Mouse (Mus musculus) CH12.LX (cell line): Measurements from ENCODE around the gene Rab1b. TPM values are rescaled to one million over a fixed set of nuclear protein-coding genes. Genes with fewer than 3 reads are reported as not detected.
A peak's percentile ranks its signal among the peaks of the same experiment; 100 is the strongest.
"Not testable (repeated sequence)": the region's sequence is repeated elsewhere in the genome, so short reads cannot be mapped to it uniquely, and the experiment has no call there.

Experiments used
- DNase-seq: peaks from one replicate; pipeline ENCODE4 v3.0.0-alpha.2; 2013; ENCODE audit errors: extremely low read depth
- H3K27ac ChIP-seq: 2 replicates; pipeline ENCODE4 v1.5.1; 2012; ENCODE audit warnings: low read depth, mild to moderate bottlenecking, control low read depth, moderate library complexity; ENCODE audit not compliant: insufficient read depth
- H3K27me3 ChIP-seq: replicated peaks from 2 replicates; pipeline ENCODE3; 2012; ENCODE audit warnings: inconsistent platforms
- H3K36me3 ChIP-seq, 2 experiments: replicated peaks in 1 of 2; 2 replicates each; pipeline versions ENCODE3 to v1.6.1; 2012; ENCODE audit warnings: inconsistent platforms in 1 of 2, low read length in 1 of 2, mild to moderate bottlenecking in 1 of 2, mixed read lengths in 1 of 2, moderate library complexity in 1 of 2; ENCODE audit not compliant: control insufficient read depth in 1 of 2, insufficient read depth in 1 of 2
- H3K4me1 ChIP-seq, 2 experiments: 2 replicates each; pipeline ENCODE4 v1.6.1; 2012; ENCODE audit warnings: inconsistent platforms in 1 of 2, moderate library complexity in 1 of 2; ENCODE audit not compliant: insufficient read depth in 2 of 2, control insufficient read depth in 1 of 2
- H3K4me2 ChIP-seq: 2 replicates; pipeline ENCODE4 v1.6.1; 2012; ENCODE audit warnings: low read depth, mild to moderate bottlenecking, control low read depth; ENCODE audit not compliant: poor library complexity, insufficient read depth, severe bottlenecking
- H3K4me3 ChIP-seq, 3 experiments: fragments of 150-350 bp in 1 of 3; sonication (generic) in 1 of 3; replicated peaks in 1 of 3; 2 replicates each; pipeline versions ENCODE3 to v1.5.1; 2011 to 2012; ENCODE audit warnings: low read depth in 2 of 3, low read length in 2 of 3, mild to moderate bottlenecking in 2 of 3, moderate library complexity in 2 of 3, control low read depth in 1 of 3, improper control_type of control experiment in 1 of 3, inconsistent platforms in 1 of 3, mixed read lengths in 1 of 3; ENCODE audit not compliant: poor library complexity in 1 of 3
- H3K79me2 ChIP-seq: replicated peaks from 2 replicates; pipeline ENCODE4 v1.6.1; 2012; ENCODE audit warnings: mild to moderate bottlenecking, moderate library complexity; ENCODE audit not compliant: control insufficient read depth, poor library complexity, insufficient read depth, severe bottlenecking; ENCODE audit errors: extremely low read depth
- H3K9ac ChIP-seq: 2 replicates; pipeline ENCODE4 v1.6.1; 2012; ENCODE audit warnings: low read depth, mild to moderate bottlenecking, control low read depth, moderate library complexity; ENCODE audit not compliant: insufficient read depth
- H3K9me3 ChIP-seq: replicated peaks from 2 replicates; pipeline ENCODE3; 2012; ENCODE audit warnings: low read length, inconsistent platforms, mixed read lengths
- BHLHE40 ChIP-seq: IDR thresholded peaks from 2 replicates; pipeline ENCODE4 v1.6.1; 2011; ENCODE audit warnings: mild to moderate bottlenecking, low read depth, low read length, improper control_type of control experiment
- E2F4 ChIP-seq: IDR thresholded peaks from 2 replicates; pipeline ENCODE4 v1.6.1; 2011; ENCODE audit warnings: low read depth, low read length, improper control_type of control experiment; ENCODE audit not compliant: insufficient replicate concordance
- ELF1 ChIP-seq: IDR thresholded peaks from 2 replicates; pipeline ENCODE4 v1.6.1; 2014; ENCODE audit warnings: low read depth, mild to moderate bottlenecking, inconsistent platforms, low read length, improper control_type of control experiment
- EP300 ChIP-seq: IDR thresholded peaks from 2 replicates; pipeline ENCODE4 v1.6.1; 2011; ENCODE audit warnings: low read length, improper control_type of control experiment
- ETS1 ChIP-seq: conservative IDR thresholded peaks from 2 replicates; pipeline ENCODE4 v1.6.1; 2012; ENCODE audit warnings: low read depth, mild to moderate bottlenecking, inconsistent platforms, low read length, improper control_type of control experiment, moderate library complexity
- HCFC1 ChIP-seq: IDR thresholded peaks from 2 replicates; pipeline ENCODE4 v1.6.1; 2012; ENCODE audit warnings: low read depth, mild to moderate bottlenecking, inconsistent platforms, low read length, improper control_type of control experiment
- IRF4 ChIP-seq: IDR thresholded peaks from 2 replicates; pipeline ENCODE4 v1.6.1; 2014; ENCODE audit warnings: low read depth, mild to moderate bottlenecking, inconsistent platforms, low read length, improper control_type of control experiment
- MAX ChIP-seq: IDR thresholded peaks from 2 replicates; pipeline ENCODE4 v1.6.1; 2011; ENCODE audit warnings: low read length, improper control_type of control experiment
- MAZ ChIP-seq: IDR thresholded peaks from 2 replicates; pipeline ENCODE4 v1.6.1; 2012; ENCODE audit warnings: low read depth, mild to moderate bottlenecking, inconsistent platforms, low read length, improper control_type of control experiment, moderate library complexity
- MEF2A ChIP-seq: IDR thresholded peaks from 2 replicates; pipeline ENCODE4 v1.6.1; 2014; ENCODE audit warnings: low read depth, mild to moderate bottlenecking, inconsistent platforms, low read length, improper control_type of control experiment, borderline replicate concordance
- MXI1 ChIP-seq: IDR thresholded peaks from 2 replicates; pipeline ENCODE4 v1.6.1; 2011; ENCODE audit warnings: mild to moderate bottlenecking, low read depth, low read length, improper control_type of control experiment
- NRF1 ChIP-seq: IDR thresholded peaks from 2 replicates; pipeline ENCODE4 v1.6.1; 2014; ENCODE audit warnings: low read depth, mild to moderate bottlenecking, inconsistent platforms, low read length, improper control_type of control experiment, moderate library complexity
- PAX5 ChIP-seq: IDR thresholded peaks from 2 replicates; pipeline ENCODE4 v1.6.1; 2012; ENCODE audit warnings: low read length, inconsistent platforms, mixed read lengths
- POLR2A ChIP-seq: IDR thresholded peaks from 2 replicates; pipeline ENCODE4 v1.6.1; 2011; ENCODE audit warnings: low read depth, mild to moderate bottlenecking, improper control_type of control experiment, low read length
- POLR2AphosphoS2 ChIP-seq: IDR thresholded peaks from 2 replicates; pipeline ENCODE4 v1.6.1; 2011; ENCODE audit warnings: low read depth, low read length, improper control_type of control experiment
- RAD21 ChIP-seq: IDR thresholded peaks from 2 replicates; pipeline ENCODE4 v1.6.1; 2011; ENCODE audit warnings: low read depth, mild to moderate bottlenecking, low read length, improper control_type of control experiment, moderate library complexity
- RCOR1 ChIP-seq: conservative IDR thresholded peaks from 2 replicates; pipeline ENCODE4 v1.6.1; 2012; ENCODE audit warnings: low read depth, mild to moderate bottlenecking, inconsistent platforms, low read length, improper control_type of control experiment
- TCF12 ChIP-seq: IDR thresholded peaks from 2 replicates; pipeline ENCODE4 v1.6.1; 2014; ENCODE audit warnings: low read depth, mild to moderate bottlenecking, inconsistent platforms, low read length, improper control_type of control experiment
- UBTF ChIP-seq: IDR thresholded peaks from 2 replicates; pipeline ENCODE4 v1.6.1; 2012; ENCODE audit warnings: low read depth, mild to moderate bottlenecking, inconsistent platforms, low read length, improper control_type of control experiment, moderate library complexity
- USF1 ChIP-seq: IDR thresholded peaks from 2 replicates; pipeline ENCODE4 v1.6.1; 2014; ENCODE audit warnings: low read depth, mild to moderate bottlenecking, inconsistent platforms, low read length, improper control_type of control experiment
- USF2 ChIP-seq: conservative IDR thresholded peaks from 2 replicates; pipeline ENCODE4 v1.6.1; 2011; ENCODE audit warnings: low read depth, low read length, improper control_type of control experiment
- ZC3H11A ChIP-seq: IDR thresholded peaks from 2 replicates; pipeline ENCODE4 v1.6.1; 2012; ENCODE audit warnings: low read depth, mild to moderate bottlenecking, inconsistent platforms, low read length, improper control_type of control experiment
- ZMIZ1 ChIP-seq: IDR thresholded peaks from 2 replicates; pipeline ENCODE4 v1.6.1; 2012; ENCODE audit warnings: low read depth, mild to moderate bottlenecking, inconsistent platforms, low read length, improper control_type of control experiment
- ZNF384 ChIP-seq: IDR thresholded peaks from 2 replicates; pipeline ENCODE4 v1.6.1; 2012; ENCODE audit warnings: low read depth, low read length, improper control_type of control experiment, inconsistent platforms
- dilution Hi-C: fragments of 300-500 bp; cut with MboI; formaldehyde crosslinking; loops from 2 replicates; pipeline ENCODE4 v1.14.3; 2020; ENCODE audit warnings: low sequenced_read_pairs; ENCODE audit not compliant: extremely low pct_unique_long_range_greater_than_20kb, extremely low pct_ligation_motif_present
- in situ Hi-C: fragments of 300-500 bp; cut with MboI; formaldehyde crosslinking; loops from 3 replicates; pipeline ENCODE4 v1.14.3; 2019; ENCODE audit warnings: low sequenced_read_pairs, low pct_ligation_motif_present, low pct_unique_long_range_greater_than_20kb, mixed read lengths
- polyA plus RNA-seq: library from polyadenylated mRNA; unstranded; fragments of >175 nt; gene quantifications from 2 replicates; pipeline ENCODE4 v1.2.1, GENCODE M21; 2012; ENCODE audit warnings: low read depth; ENCODE audit not compliant: insufficient read length
- total RNA-seq, 2 experiments: library from RNA; depleted of rRNA; stranded (reverse); fragments of 300-350 nt in 1 of 2; fragments of >200 nt in 1 of 2; gene quantifications; 2 replicates each; pipeline ENCODE4 v1.2.3; 2012 to 2014

Rab1b gene
- total and polyA plus RNA-seq, 3 experiments = 78.4 to 88.3 (median 87.1) TPM

DNA sequence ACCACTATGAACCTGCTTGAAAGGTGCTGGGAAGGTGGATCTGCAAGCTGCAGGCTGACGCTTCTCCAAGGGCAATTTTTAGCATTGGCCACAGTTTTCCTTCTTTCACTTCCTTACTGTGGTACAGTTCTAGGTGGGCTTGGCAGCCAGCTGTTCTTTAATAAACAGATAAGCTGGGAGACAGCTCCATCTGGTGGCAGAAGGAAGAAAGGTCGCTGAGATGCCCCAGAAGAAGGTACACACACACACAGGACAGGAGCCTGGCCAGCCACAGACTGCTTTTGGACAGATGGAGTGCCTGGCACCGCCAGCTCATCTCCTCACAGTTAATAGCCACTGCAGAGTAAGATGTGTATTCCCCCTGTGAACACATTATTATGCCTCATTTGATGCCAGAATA, 44.5 kb upstream of the Rab1b start (continued):
- TF ChIP-seq MAZ (no peak), ZNF384 (no peak), ELF1 (peak; percentile 38; the same call in 1 of the 2 replicates), USF2 (no peak), NRF1 (no peak), PAX5 (no peak), POLR2A (no peak), IRF4 (peak; percentile 73), ZMIZ1 (no peak), MAX (peak; percentile 29; the same call in 1 of the 2 replicates)

DNA sequence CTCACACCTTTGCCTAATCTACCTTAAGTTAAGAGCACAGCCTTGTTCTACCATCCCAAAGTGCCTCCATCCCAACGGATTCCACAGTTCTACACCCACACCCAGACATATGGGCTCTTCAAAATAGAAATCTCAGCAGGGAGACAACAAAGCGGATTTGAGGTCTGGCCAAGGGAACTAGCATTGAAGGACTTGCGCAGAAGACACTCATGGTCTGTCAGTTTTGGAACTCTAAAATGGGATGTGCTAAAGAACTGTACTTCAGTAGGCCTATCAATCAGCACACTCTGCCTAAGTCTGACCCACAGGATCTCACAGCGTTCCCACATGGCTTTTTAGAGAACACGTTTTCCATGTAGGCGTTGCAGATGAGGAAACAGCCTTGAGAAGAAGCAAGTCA, 43.5 kb upstream of the Rab1b start:
- Histone ChIP-seq H3K79me2 (no peaks in the 10 kb centered on the region), H3K27me3 (no peaks in the 10 kb centered on the region), H3K9ac (no peak overlapping the region), H3K9me3 (no peaks in the 10 kb centered on the region), H3K4me1 (peaks cover 4 to 8% of the 10 kb centered on the region in 2 experiments; a peak in 3 of 4 replicates), H3K4me3 (no peak overlapping the region), H3K36me3 (peaks cover 22 to 35% of the 10 kb centered on the region in 2 experiments), H3K4me2 (no peak overlapping the region), H3K27ac (no peak overlapping the region)
- DNase-seq = no peak
- no peak for TF ChIP-seq POLR2A
- TF ChIP-seq ZMIZ1 = no peak
- no peak for TF ChIP-seq ETS1
- TF ChIP-seq TCF12 = no peak
- in situ Hi-C loops (no loop called here), dilution Hi-C loops (no loop called here)

GRCm38 (mm10) chr19:5149041-5149440, 42.2 kb upstream of the Rab1b start:
- H3K4me1 ChIP-seq, H3K4me3 ChIP-seq, in situ Hi-C loops, H3K79me2 ChIP-seq, H3K4me2 ChIP-seq, DNase-seq, dilution Hi-C loops, H3K9ac ChIP-seq, H3K9me3 ChIP-seq, H3K27me3 ChIP-seq, H3K27ac ChIP-seq: not testable (repeated sequence)
- H3K36me3 ChIP-seq = peaks cover 33 to 46% of the 10 kb centered on the region in 2 experiments

DNA sequence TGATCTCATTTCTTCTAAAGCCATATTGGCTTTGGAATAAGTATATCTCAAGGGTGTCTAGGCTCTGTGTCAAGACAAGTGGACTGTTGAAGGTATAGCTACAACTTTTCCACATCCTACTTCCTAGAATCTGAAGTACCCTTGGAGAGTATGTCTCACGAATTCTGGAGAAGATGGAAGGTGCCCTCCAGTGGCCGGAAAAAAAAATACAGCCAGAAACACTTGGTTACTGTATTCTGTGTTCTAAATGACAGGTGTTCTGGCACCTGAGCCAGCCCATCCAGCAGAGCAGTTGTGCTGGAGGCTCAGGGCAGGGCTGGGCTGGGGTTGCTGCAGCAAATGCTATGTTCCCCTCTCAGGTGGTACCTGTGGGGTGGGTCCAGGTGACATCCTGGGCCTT, 32.8 kb upstream of the Rab1b start:
- no peak overlapping the region for H3K4me2 ChIP-seq
- H3K27me3 ChIP-seq = no peaks in the 10 kb centered on the region
- peak; percentile 47 for DNase-seq
- in situ Hi-C loops = loop anchor here (5.0 kb wide), 1 partner anchor 47 kb away; no protein-coding TSS in a partner anchor
- H3K9me3 ChIP-seq = no peaks in the 10 kb centered on the region
- H3K79me2 ChIP-seq = no peaks in the 10 kb centered on the region
- dilution Hi-C loops = no loop called here
- no peak overlapping the region for H3K9ac ChIP-seq
- no peaks in the 10 kb centered on the region for H3K4me1 ChIP-seq
- H3K4me3 ChIP-seq = no peak overlapping the region
- H3K36me3 ChIP-seq = peaks cover 49 to 57% of the 10 kb centered on the region in 2 experiments
- no peak overlapping the region for H3K27ac ChIP-seq
- TF ChIP-seq POLR2AphosphoS2 (no peak), UBTF (no peak), E2F4 (no peak), USF2 (no peak), USF1 (no peak), MXI1 (no peak), BHLHE40 (no peak), HCFC1 (no peak), ZC3H11A (no peak), IRF4 (0 out of 2 replicates have a peak, but pooled peaks have one; percentile 14), RCOR1 (no peak), EP300 (no peak), ELF1 (no peak), MEF2A (no peak), RAD21 (peak; percentile 81), MAX (no peak)
